36 mouse cellular contexts compared by ENCODE assay signal in the genomic region with DNA sequence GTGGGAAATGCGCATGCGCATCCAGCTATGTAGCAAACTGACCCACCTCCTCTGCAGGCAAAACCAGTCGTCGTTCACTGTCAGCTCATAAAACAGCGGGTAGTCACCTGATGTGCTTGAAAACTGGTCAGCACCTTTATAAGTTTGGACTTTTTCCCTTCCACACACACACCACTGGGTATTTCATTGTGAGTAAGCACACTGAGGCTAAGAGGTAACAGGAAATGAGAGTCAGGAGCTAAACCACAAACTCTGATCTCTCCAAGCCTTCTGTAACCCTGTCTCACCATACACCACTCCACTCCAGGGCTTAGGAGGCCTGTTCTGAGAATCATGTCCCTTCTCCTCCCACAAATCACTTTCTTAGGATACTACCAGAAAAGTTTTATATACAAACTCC. TPM values are rescaled to one million over a fixed set of nuclear protein-coding genes. Genes with fewer than 3 reads are reported as not detected.
DNase-seq lines count a peak whose midpoint lies in the region; ATAC-seq and TF ChIP-seq lines count a peak whose summit lies in the region.
"Had no signal": no experiment of that assay in that cellular context is flagged by ENCODE, and none has a peak within 500 bp of the region (broad histone marks: within the 10 kb centered on the region; RNA-seq: fewer than 3 reads in every experiment).

No protein-coding gene starts in this region.

- no peak overlapping the region for H3K9ac ChIP-seq in forebrain, embryonic 11.5 days (ENCODE audit: low read length)
- H3K9ac ChIP-seq: embryonic facial prominence, embryonic 12.5 days; embryonic facial prominence, embryonic 15.5 days; forebrain, embryonic 12.5 days; forebrain, embryonic 15.5 days; hindbrain, embryonic 13.5 days had no signal

- H3K27me3 ChIP-seq in megakaryocyte, embryonic 14.5 days (replicated peaks), result no peaks in the 10 kb centered on the region
- no peaks in the 10 kb centered on the region for H3K27me3 ChIP-seq in forebrain, embryonic 11.5 days (ENCODE audit: control insufficient read depth, insufficient read depth, low read length)
- H3K27me3 ChIP-seq: embryonic facial prominence, embryonic 12.5 days; embryonic facial prominence, embryonic 15.5 days; forebrain, embryonic 12.5 days; forebrain, embryonic 15.5 days; hindbrain, embryonic 13.5 days had no signal

- no peak for TF ChIP-seq CTCF in bone marrow, adult 2 months (IDR thresholded peaks at IDR 0.05; ENCODE audit: control insufficient read depth, insufficient read depth, low read length)

- H3K4me2 ChIP-seq in forebrain, embryonic 11.5 days (ENCODE audit: low read depth, low read length, severe bottlenecking), result no peak overlapping the region
- H3K4me2 ChIP-seq: embryonic facial prominence, embryonic 12.5 days; embryonic facial prominence, embryonic 15.5 days; forebrain, embryonic 12.5 days; forebrain, embryonic 15.5 days; heart, embryonic 11.5 days; hindbrain, embryonic 13.5 days had no signal

- no peak for TF ChIP-seq POLR2A in bone marrow, adult 2 months (IDR thresholded peaks at IDR 0.05; ENCODE audit: borderline replicate concordance, control insufficient read depth, low read depth, low read length)

- peak overlapping the region; percentile 47 for H3K4me3 ChIP-seq in megakaryocyte, embryonic 14.5 days (replicated peaks)
- no peak overlapping the region for H3K4me3 ChIP-seq in bone marrow, adult 2 months (replicated peaks; ENCODE audit: control insufficient read depth, low read depth, low read length)
- H3K4me3 ChIP-seq in forebrain, embryonic 11.5 days (ENCODE audit: low read depth, low read length), result no peak overlapping the region
- H3K4me3 ChIP-seq: embryonic facial prominence, embryonic 12.5 days; embryonic facial prominence, embryonic 15.5 days; forebrain, embryonic 12.5 days; forebrain, embryonic 15.5 days; hindbrain, embryonic 10.5 days; hindbrain, embryonic 13.5 days had no signal

- H3K4me1 ChIP-seq in megakaryocyte, embryonic 14.5 days, result peaks cover 67% of the 10 kb centered on the region
- H3K4me1 ChIP-seq in bone marrow, adult 2 months (ENCODE audit: control insufficient read depth, insufficient read depth, low read length), result peaks cover 7% of the 10 kb centered on the region
- H3K4me1 ChIP-seq in forebrain, embryonic 11.5 days (replicated peaks; ENCODE audit: control insufficient read depth, insufficient read depth, low read length), result no peaks in the 10 kb centered on the region

- WGBS in bone marrow, adult 2 months, result 58% methylated on average over 5 of the region's 5 CpGs
- WGBS in forebrain, embryonic 11.5 days, result 86% methylated on average over 5 of the region's 5 CpGs

- peak; percentile 6 for DNase-seq in embryo, embryonic 10 days (ENCODE audit: low spot score)
- DNase-seq in embryo, embryonic 9.5 days (ENCODE audit: extremely low spot score), result no peak
- peak; percentile 36 for DNase-seq in induced T-regulatory cell, adult 2 months (ENCODE audit: low read depth)
- DNase-seq in forebrain, embryonic 11.5 days (ENCODE audit: low spot score), result no peak
- no peak for DNase-seq in spleen, postnatal 10 days (ENCODE audit: low spot score in 2 of 2)
- DNase-seq: cerebellum, adult 2 months; cerebellum, postnatal 10 days; cerebellum, postnatal 36 days; gastrocnemius, postnatal 25 days; kidney, adult 18-20 months had no signal

- peaks cover 36% of the 10 kb centered on the region for H3K36me3 ChIP-seq in megakaryocyte, embryonic 14.5 days (replicated peaks; ENCODE audit: low read length)
- no peaks in the 10 kb centered on the region for H3K36me3 ChIP-seq in forebrain, embryonic 11.5 days (ENCODE audit: control insufficient read depth, insufficient read depth, low read length)
- H3K36me3 ChIP-seq: embryonic facial prominence, embryonic 12.5 days; forebrain, embryonic 15.5 days had no signal

- H3K9me3 ChIP-seq in megakaryocyte, embryonic 14.5 days, result no peaks in the 10 kb centered on the region
- no peaks in the 10 kb centered on the region for H3K9me3 ChIP-seq in forebrain, embryonic 11.5 days (ENCODE audit: control insufficient read depth, low read length)
- H3K9me3 ChIP-seq: embryonic facial prominence, embryonic 12.5 days; embryonic facial prominence, embryonic 15.5 days; forebrain, embryonic 12.5 days; forebrain, embryonic 15.5 days; hindbrain, embryonic 10.5 days; hindbrain, embryonic 13.5 days had no signal

- no peak for ATAC-seq in megakaryocyte, adult 5-6 weeks (ENCODE audit: poor library complexity, severe bottlenecking)
- no peak for ATAC-seq in forebrain, embryonic 11.5 days (replicated peaks; ENCODE audit: low FRiP score)
- ATAC-seq: CD4-positive, CD25-positive, alpha-beta regulatory T cell, adult 4 months; forebrain, embryonic 15.5 days; hindbrain, embryonic 16.5 days; inflammation-experienced regulatory T-cells, adult 6 months; intestine, embryonic 16.5 days had no signal

- H3K27ac ChIP-seq in bone marrow, adult 2 months (ENCODE audit: control insufficient read depth, insufficient read depth, low read depth, low read length, poor library complexity), result 0 out of 2 replicates have a peak overlapping the region, but pooled peaks have one; percentile 6
- H3K27ac ChIP-seq in forebrain, embryonic 11.5 days (ENCODE audit: low read depth, low read length), result no peak overlapping the region
- H3K27ac ChIP-seq: embryonic facial prominence, embryonic 12.5 days; embryonic facial prominence, embryonic 15.5 days; forebrain, embryonic 12.5 days; forebrain, embryonic 15.5 days; hindbrain, embryonic 10.5 days; hindbrain, embryonic 13.5 days had no signal

RNA-seq across cellular contexts. Expression of a gene that starts 2.9 kb away (rescaled TPM):
- 15.7 TPM in 1 of 2 replicates, not detected in the other for polyA plus RNA-seq in megakaryocyte, embryonic 14.5 days (2012; ENCODE audit: insufficient read depth, low replicate concordance)
- total RNA-seq in megakaryocyte, adult 5-6 weeks (2015), result 97.1 and 106 TPM in 2 replicates
- 61.2 and 67.4 TPM in 2 replicates for total RNA-seq in megakaryocyte, adult 5-6 weeks (2017)
- 14.5 and 35.7 TPM in 2 replicates for polyA plus RNA-seq in bone marrow, adult 2 months (2011; ENCODE audit: insufficient read depth, insufficient read length, low replicate concordance, missing spikeins)
- polyA plus RNA-seq in forebrain, embryonic 11.5 days (2014; fragmentation: Nextera tagmentation; extraction: Ambion mirVana), result 77.5 and 93.5 TPM in 2 replicates

RNA-seq across cellular contexts. Expression of a gene that starts 29.0 kb away (rescaled TPM):
- polyA plus RNA-seq in megakaryocyte, embryonic 14.5 days (2012; ENCODE audit: insufficient read depth, low replicate concordance), result 2.0 TPM in 1 of 2 replicates, not detected in the other
- 9.9 and 20.1 TPM in 2 replicates for total RNA-seq in megakaryocyte, adult 5-6 weeks (2015)
- 10.2 and 14.5 TPM in 2 replicates for total RNA-seq in megakaryocyte, adult 5-6 weeks (2017)
- 11.9 and 18.4 TPM in 2 replicates for polyA plus RNA-seq in bone marrow, adult 2 months (2011; ENCODE audit: insufficient read depth, insufficient read length, low replicate concordance, missing spikeins)
- 9.6 and 10.3 TPM in 2 replicates for polyA plus RNA-seq in forebrain, embryonic 11.5 days (2014; fragmentation: Nextera tagmentation; extraction: Ambion mirVana)

RNA-seq across cellular contexts. Expression of a gene that starts 29.4 kb away (rescaled TPM):
- polyA plus RNA-seq in megakaryocyte, embryonic 14.5 days (2012; ENCODE audit: insufficient read depth, low replicate concordance), result 0.09 TPM in 1 of 2 replicates, not detected in the other
- 0.39 and 0.49 TPM in 2 replicates for total RNA-seq in megakaryocyte, adult 5-6 weeks (2015)
- total RNA-seq in megakaryocyte, adult 5-6 weeks (2017), result 0.85 and 1.6 TPM in 2 replicates
- 1.1 and 1.9 TPM in 2 replicates for polyA plus RNA-seq in bone marrow, adult 2 months (2011; ENCODE audit: insufficient read depth, insufficient read length, low replicate concordance, missing spikeins)
- polyA plus RNA-seq in forebrain, embryonic 11.5 days (2014; fragmentation: Nextera tagmentation; extraction: Ambion mirVana), result 0.33 and 0.63 TPM in 2 replicates

RNA-seq across cellular contexts. Expression of a gene that starts 31.3 kb away (rescaled TPM):
- polyA plus RNA-seq in megakaryocyte, embryonic 14.5 days (2012; ENCODE audit: insufficient read depth, low replicate concordance), result not detected in 2 replicates
- not detected in 2 replicates for total RNA-seq in megakaryocyte, adult 5-6 weeks (2015)
- not detected in 2 replicates for total RNA-seq in megakaryocyte, adult 5-6 weeks (2017)
- polyA plus RNA-seq in bone marrow, adult 2 months (2011; ENCODE audit: insufficient read depth, insufficient read length, low replicate concordance, missing spikeins), result 1.5 TPM in 1 of 2 replicates, not detected in the other
- polyA plus RNA-seq in forebrain, embryonic 11.5 days (2014; fragmentation: Nextera tagmentation; extraction: Ambion mirVana), result 0.21 TPM in 1 of 2 replicates, not detected in the other
- total RNA-seq: gastrocnemius, postnatal 25 days had no signal
- polyA plus RNA-seq: adrenal gland, adult 2 months; forebrain, embryonic 15.5 days; inflammation-experienced regulatory T-cells, adult 6 months had no signal

RNA-seq across cellular contexts. Expression of a gene that starts 35.5 kb away (rescaled TPM):
- not detected in 2 replicates for polyA plus RNA-seq in megakaryocyte, embryonic 14.5 days (2012; ENCODE audit: insufficient read depth, low replicate concordance)
- total RNA-seq in megakaryocyte, adult 5-6 weeks (2015), result not detected in 2 replicates
- not detected in 2 replicates for total RNA-seq in megakaryocyte, adult 5-6 weeks (2017)
- not detected in 2 replicates for polyA plus RNA-seq in bone marrow, adult 2 months (2011; ENCODE audit: insufficient read depth, insufficient read length, low replicate concordance, missing spikeins)
- 0.28 TPM in 1 of 2 replicates, not detected in the other for polyA plus RNA-seq in forebrain, embryonic 11.5 days (2014; fragmentation: Nextera tagmentation; extraction: Ambion mirVana)
- total RNA-seq: adrenal gland, adult 2 months; adrenal gland, postnatal 14 days; adrenal gland, postnatal 4 days; gastrocnemius, adult 8-10 months; gastrocnemius, postnatal 25 days; heart, adult 8-10 months; heart, postnatal 25 days had no signal
- polyA plus RNA-seq: adrenal gland, adult 2 months; brain, embryonic 14.5 days; C2C12; CD4-positive, CD25-positive, alpha-beta regulatory T cell, adult 4 months; cerebellum, adult 2 months; cortical plate, adult 2 months; embryonic facial prominence, embryonic 12.5 days; embryonic facial prominence, embryonic 15.5 days; gonadal fat pad, adult 2 months; heart, embryonic 11.5 days; heart, embryonic 14.5 days; heart, postnatal 0 days; inflammation-experienced regulatory T-cells, adult 6 months; intestine, embryonic 16.5 days had no signal

Comparison
In these comparisons a context has a peak if more than half of its experiments do, and no peak if none do; other contexts are left out.
1. DNase-seq: peak in embryo, embryonic 10 days (single experiment) and induced T-regulatory cell, adult 2 months (single experiment); none in embryo, embryonic 9.5 days (single experiment), forebrain, embryonic 11.5 days (single experiment) and spleen, postnatal 10 days (0 of 2).